ENCODE assay signal across 13 mouse cellular contexts in genomic region chr8:124828561-124829240, GRCm38 (mm10). TPM values are rescaled to one million over a fixed set of nuclear protein-coding genes. Genes with fewer than 3 reads are reported as not detected.
A peak's percentile ranks its signal among the peaks of the same experiment; 100 is the strongest.
DNase-seq lines count a peak whose midpoint lies in the region; ATAC-seq lines count a peak whose summit lies in the region.
"Had no signal": no experiment of that assay in that cellular context is flagged by ENCODE, and none has a peak within 500 bp of the region (broad histone marks: within the 10 kb centered on the region; RNA-seq: fewer than 3 reads in every experiment).

No protein-coding gene starts in this region.

- intact Hi-C loops in left cerebral cortex, postnatal 25 days (cut with DNase I) = loop anchor here (5.0 kb wide), 2 partner anchors 36 to 76 kb away; partner anchors contain the start of genes Fam89a and Trim67
- intact Hi-C loops in left cerebral cortex, postnatal 10 days (cut with DNase I) = no loop called here

- peak; percentile 18 to 72 for DNase-seq in left cerebral cortex, postnatal 25 days (ENCODE audit: low spot score in 2 of 2)
- no peak for DNase-seq in left cerebral cortex, postnatal 10 days (ENCODE audit: extremely low spot score in 1 of 2, low spot score in 2 of 2)
- peak; percentile 43 for DNase-seq in cerebellum, adult 11 months
- peak; percentile 75 for DNase-seq in cerebellum, adult 9-11 months
- peak; percentile 23 to 27 for DNase-seq in layer of hippocampus, postnatal 36 days
- DNase-seq in adrenal gland, adult 8-10 months = no peak
- DNase-seq: heart, adult 2 months; heart, postnatal 10 days; kidney, adult 11 months; kidney, postnatal 36 days; liver, embryonic 13.5 days had no signal

- no peak for ATAC-seq in megakaryocyte-erythroid progenitor cell, adult 5-6 weeks (replicated peaks; ENCODE audit: low FRiP score, low TSS enrichment, poor library complexity, severe bottlenecking)
- ATAC-seq: lung, postnatal 0 days had no signal

RNA-seq across cellular contexts. Expression of gene Gnpat, which starts 34.1 kb away (rescaled TPM):
- 10 to 100 TPM; 49.6 to 55.2 TPM for total RNA-seq in left cerebral cortex, postnatal 25 days (2021)
- total RNA-seq in left cerebral cortex, postnatal 10 days (2021) = 10 to 100 TPM; 56.6 to 61.4 TPM
- total RNA-seq in layer of hippocampus, postnatal 36 days (2021) = 10 to 100 TPM; 55.6 to 68.3 TPM
- total RNA-seq in megakaryocyte-erythroid progenitor cell, adult 5-6 weeks (2014; fragmentation: Nextera tagmentation) = 96.0 and 98.2 TPM in 2 replicates
- 51.5 and 55.6 TPM in 2 replicates for total RNA-seq in megakaryocyte-erythroid progenitor cell, adult 5-6 weeks (2017)
- 100 to 1,000 TPM in 3 of 4 experiments, 10 to 100 TPM in 1; 93.8 to 131 (median 107) TPM for total RNA-seq in adrenal gland, adult 8-10 months (2022)

RNA-seq across cellular contexts. Expression of gene 2810004N23Rik, which starts 34.2 kb away (rescaled TPM):
- 10 to 100 TPM; 20.3 to 21.6 TPM for total RNA-seq in left cerebral cortex, postnatal 25 days (2021)
- 10 to 100 TPM; 21.3 to 21.9 TPM for total RNA-seq in left cerebral cortex, postnatal 10 days (2021)
- total RNA-seq in layer of hippocampus, postnatal 36 days (2021) = 10 to 100 TPM; 23.3 to 26.1 TPM
- 55.2 and 62.5 TPM in 2 replicates for total RNA-seq in megakaryocyte-erythroid progenitor cell, adult 5-6 weeks (2014; fragmentation: Nextera tagmentation)
- 88.0 and 94.9 TPM in 2 replicates for total RNA-seq in megakaryocyte-erythroid progenitor cell, adult 5-6 weeks (2017)
- total RNA-seq in adrenal gland, adult 8-10 months (2022) = 10 to 100 TPM; 27.5 to 31.3 (median 29.2) TPM

RNA-seq across cellular contexts. Expression of gene Trim67, which starts 35.8 kb away (rescaled TPM):
- total RNA-seq in left cerebral cortex, postnatal 25 days (2021) = 1 to 10 TPM; 2.2 to 2.4 TPM
- total RNA-seq in left cerebral cortex, postnatal 10 days (2021) = 10 to 100 TPM; 30.6 to 39.3 TPM
- 1 to 10 TPM; 3.1 to 3.9 TPM for total RNA-seq in layer of hippocampus, postnatal 36 days (2021)
- total RNA-seq in megakaryocyte-erythroid progenitor cell, adult 5-6 weeks (2014; fragmentation: Nextera tagmentation) = not detected in 2 replicates
- not detected in 2 replicates for total RNA-seq in megakaryocyte-erythroid progenitor cell, adult 5-6 weeks (2017)
- 1 to 10 TPM in 3 of 4 experiments, under 1 TPM in 1; 0.99 to 2.9 (median 1.3) TPM for total RNA-seq in adrenal gland, adult 8-10 months (2022)

Comparison
In these comparisons a context has a peak if more than half of its experiments do, and no peak if none do; other contexts are left out.
1. DNase-seq: peak in left cerebral cortex, postnatal 25 days (2 of 2), cerebellum, adult 11 months (single experiment), cerebellum, adult 9-11 months (single experiment) and layer of hippocampus, postnatal 36 days (2 of 2); none in left cerebral cortex, postnatal 10 days (0 of 2) and adrenal gland, adult 8-10 months (single experiment).
2. RNA of gene Trim67, which starts 35.8 kb away (total RNA-seq): 30.6 to 39.3 TPM in left cerebral cortex, postnatal 10 days; 3.1 to 3.9 TPM in layer of hippocampus, postnatal 36 days, 2.2 to 2.4 TPM in left cerebral cortex, postnatal 25 days, 0.99 to 2.9 TPM in adrenal gland, adult 8-10 months and not detected in megakaryocyte-erythroid progenitor cell, adult 5-6 weeks; every median in the first group is over 4 times any median in the second.